Mouse (Mus musculus) neural tube, embryonic 12.5 days (tissue): ENCODE measurements around the gene Efnb1. TPM values are rescaled to one million over a fixed set of nuclear protein-coding genes. Genes with fewer than 3 reads are reported as not detected.

ENCODE experiments used
- polyA plus RNA-seq: library from polyadenylated mRNA; unstranded; fragments of >200 nt; fragmentation: Nextera tagmentation; extraction: Ambion mirVana; gene quantifications from 2 replicates; pipeline ENCODE4 v1.2.1, GENCODE M21; 2016

The Efnb1 gene
- polyA plus RNA-seq, 1 experiment from 2014 or later = 58.0 TPM

Other genes with a start within 250 kb of the Efnb1 start
- 27.8 and 30.5 TPM in 2 replicates for gene Ophn1, start 245.1 kb upstream of the Efnb1 start, polyA plus RNA-seq
- 21.9 and 22.1 TPM in 2 replicates for gene Yipf6, start 199.8 kb upstream of the Efnb1 start, polyA plus RNA-seq
- gene Stard8, start 132.9 kb upstream of the Efnb1 start, polyA plus RNA-seq = 7.7 and 9.2 TPM in 2 replicates